Mouse (Mus musculus): Measurements from ENCODE around the gene Ddah2. TPM values are rescaled to one million over a fixed set of nuclear protein-coding genes. Genes with fewer than 3 reads are reported as not detected.

Ddah2 gene
- 20.0 and 22.8 TPM in 2 replicates for polyA plus RNA-seq (2021; fragmentation: Nextera tagmentation)
- long read RNA-seq, experiment 1, transcript Ddah2-201 (7 exons, 1,342 nt): major isoform, 51 of 62 reads
- long read RNA-seq, experiment 1, partial matches to known transcripts: 4 of 62 reads
- long read RNA-seq, experiment 1, other reads (novel, unspliced or antisense): 6 of 62 reads
- long read RNA-seq, experiment 2, transcript Ddah2-201 (7 exons, 1,342 nt): major isoform, 7 of 13 reads
- long read RNA-seq, experiment 2, partial matches to known transcripts: 3 of 13 reads
- long read RNA-seq, experiment 2, other reads (novel, unspliced or antisense): 3 of 13 reads

DNA sequence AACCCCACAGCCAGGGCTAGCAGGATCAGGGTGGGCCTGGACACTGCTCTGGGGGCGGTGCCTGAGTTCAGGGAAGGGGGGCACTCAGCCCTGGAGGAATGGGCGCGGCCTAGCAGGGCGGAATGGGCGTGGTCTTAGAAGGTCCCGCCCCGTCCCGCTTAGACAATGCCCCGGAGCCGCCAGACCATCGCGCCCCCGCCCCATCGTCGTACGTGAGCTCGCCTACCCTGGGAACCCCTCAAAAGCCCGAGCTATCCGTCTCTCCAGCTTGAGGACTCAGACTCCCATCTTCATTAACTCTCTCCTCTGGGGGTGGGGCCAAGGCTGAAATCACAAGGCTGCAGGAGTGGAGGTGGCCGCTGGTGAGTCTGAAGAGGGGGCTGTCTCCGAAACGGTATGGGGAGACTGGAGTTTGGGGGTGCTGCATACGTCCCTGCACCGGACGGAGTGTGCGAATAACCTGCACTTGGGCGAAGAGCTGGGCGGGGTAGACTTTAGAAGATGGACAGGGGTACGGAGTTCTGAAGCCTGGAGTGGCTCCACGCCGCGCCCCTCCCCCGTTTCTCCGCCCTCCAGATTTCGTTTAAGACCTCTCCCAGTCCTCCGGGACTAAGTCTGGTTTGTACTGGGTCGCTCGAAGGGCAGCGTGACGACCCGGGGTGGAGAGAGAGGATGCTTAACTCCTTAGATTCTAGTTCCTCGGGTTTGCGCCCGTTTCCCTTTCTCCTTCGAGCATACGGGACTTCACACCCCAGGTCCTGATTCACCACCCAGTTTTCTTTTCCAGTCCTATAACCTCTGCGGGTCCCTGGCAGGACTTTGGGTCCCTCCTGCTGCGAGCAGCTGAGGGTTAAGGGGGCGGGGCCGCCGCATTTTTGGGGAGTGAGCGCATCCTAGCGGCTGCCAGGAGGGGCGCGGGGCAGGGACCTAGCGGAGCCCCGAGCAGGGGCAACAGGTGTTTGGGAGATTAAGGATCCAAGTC lies at the start of gene Ddah2:
Ddah2 (plus strand) TSS at position 125 of the 982 bp plus-strand sequence.

DNA sequence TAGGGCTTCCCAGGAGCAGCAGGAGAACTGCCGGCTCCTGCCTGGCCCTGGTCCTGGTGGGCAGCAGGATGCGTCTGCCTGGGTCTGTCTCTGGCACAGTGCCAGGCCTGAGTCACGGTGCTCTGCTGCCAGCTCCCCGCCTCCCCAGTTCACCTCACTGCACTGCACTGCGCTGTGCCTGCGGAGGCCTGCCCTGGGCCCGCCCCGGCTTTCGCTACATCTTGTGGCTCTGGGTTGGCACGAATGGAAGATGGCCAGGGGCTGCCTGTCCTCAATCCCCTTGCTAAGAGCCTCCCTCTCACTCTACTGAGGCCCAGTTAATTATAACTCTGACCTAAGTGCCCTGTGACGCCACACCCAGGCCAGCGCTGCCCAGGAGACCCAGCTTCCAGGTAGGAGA lies 42.5 kb upstream of the Ddah2 start, which contains the start of gene Vwa7:
Vwa7 (plus strand) TSS at position 204 of the 400 bp plus-strand sequence.

DNA sequence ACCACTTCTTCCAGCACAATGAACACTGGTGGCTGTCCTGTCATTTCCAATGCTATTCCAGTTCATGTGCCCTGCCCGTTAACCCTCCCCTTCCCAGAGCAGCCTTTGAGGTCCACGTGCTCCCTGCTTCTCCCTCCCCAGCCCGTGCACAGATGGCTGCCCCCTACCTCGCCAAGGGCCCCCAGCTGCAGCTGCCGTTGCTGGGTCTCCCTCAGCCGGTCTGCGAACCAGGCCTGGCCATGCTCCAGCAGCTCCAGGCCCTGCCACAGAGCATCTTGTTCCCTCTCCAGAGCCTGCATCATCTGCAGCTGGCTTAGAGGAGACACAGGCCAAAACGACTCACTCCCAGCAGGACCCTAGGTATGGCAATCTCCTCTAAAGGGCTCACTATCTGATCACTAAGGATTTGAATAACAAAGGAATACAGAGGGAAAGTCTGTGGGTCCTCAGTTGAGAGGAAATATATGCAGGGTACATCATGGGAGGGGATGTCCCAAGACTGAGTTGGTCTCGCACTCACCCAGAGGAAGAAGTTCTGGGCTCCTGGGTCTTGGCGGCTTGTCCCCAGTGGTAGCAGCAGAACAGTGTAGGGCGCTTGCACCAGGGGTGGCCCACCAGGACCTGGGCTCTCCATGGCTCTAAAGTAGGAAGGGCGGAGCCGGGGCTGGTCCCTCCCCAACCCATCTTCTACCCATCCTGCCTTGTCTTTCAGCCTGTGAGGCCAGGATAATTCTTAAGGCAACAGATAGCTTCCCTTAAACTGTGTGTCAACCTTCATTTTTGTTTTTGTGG lies 31.4 kb upstream of the Ddah2 start, which contains the start of gene Sapcd1:
Sapcd1 (minus strand) TSS at position 740 of the 792 bp plus-strand sequence.

DNA sequence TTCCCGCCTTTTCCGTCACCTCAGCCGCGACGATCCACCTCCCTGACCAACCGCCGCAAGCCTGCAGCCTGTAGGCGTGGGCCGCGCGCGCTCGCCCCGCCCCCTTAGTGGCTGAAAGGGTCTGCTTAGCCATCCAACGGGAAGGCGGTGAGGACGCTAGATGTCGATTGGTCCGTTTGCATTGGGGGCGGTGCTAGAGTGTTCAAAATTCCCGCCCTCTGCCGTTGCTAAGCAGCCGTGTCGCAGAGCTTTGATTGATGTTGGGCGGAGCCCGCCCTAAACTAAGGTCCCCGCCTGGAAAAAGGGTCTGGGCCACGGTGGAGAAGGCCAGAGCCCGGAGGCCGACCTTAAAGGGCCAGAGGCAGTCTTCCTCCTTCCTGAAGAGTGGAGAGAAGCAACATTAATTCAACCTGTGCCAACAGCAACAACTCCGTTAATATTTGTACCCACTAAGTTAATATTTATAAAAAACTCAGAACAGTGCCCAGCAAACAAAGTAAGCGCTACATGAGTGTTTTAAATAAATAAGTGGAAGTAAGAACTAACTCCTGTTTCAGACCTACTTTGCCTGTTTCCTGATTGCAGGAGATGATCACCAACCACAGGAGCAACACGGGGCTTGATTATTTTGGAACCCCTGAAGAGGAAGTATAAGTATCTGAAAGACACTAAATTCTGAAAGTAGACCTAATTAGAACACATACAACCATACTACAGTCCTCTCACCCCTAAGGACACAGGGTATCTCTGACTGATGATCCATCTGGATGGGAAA lies 12.0 kb upstream of the Ddah2 start, which contains the start of gene Msh5:
Msh5 (minus strand) TSS at position 65 of the 775 bp plus-strand sequence.

DNA sequence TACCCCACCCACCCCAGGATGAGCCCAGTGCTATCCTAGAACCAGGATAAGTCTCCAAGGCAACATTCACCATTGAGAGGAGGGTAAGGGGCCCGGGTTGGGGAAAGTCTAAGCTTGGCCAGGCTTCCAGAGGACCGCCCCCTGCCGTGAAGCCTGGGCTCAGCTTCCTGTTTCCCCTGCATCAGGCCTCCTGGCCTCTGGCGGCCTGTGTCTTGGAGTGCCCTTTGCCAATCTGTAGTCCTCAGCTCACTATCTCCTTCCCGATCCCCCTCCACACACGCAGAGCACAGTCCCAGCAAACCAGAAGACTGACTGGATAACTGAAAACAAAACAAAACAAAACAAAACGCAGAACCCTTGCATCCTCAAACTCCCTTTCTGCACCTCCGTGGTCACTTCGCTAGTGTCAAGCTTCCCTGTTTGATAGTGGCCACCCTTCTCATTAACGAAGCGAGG lies 9.2 kb upstream of the Ddah2 start, which contains the start of gene Clic1:
Clic1 (plus strand) TSS at position 406 of the 456 bp plus-strand sequence.

DNA sequence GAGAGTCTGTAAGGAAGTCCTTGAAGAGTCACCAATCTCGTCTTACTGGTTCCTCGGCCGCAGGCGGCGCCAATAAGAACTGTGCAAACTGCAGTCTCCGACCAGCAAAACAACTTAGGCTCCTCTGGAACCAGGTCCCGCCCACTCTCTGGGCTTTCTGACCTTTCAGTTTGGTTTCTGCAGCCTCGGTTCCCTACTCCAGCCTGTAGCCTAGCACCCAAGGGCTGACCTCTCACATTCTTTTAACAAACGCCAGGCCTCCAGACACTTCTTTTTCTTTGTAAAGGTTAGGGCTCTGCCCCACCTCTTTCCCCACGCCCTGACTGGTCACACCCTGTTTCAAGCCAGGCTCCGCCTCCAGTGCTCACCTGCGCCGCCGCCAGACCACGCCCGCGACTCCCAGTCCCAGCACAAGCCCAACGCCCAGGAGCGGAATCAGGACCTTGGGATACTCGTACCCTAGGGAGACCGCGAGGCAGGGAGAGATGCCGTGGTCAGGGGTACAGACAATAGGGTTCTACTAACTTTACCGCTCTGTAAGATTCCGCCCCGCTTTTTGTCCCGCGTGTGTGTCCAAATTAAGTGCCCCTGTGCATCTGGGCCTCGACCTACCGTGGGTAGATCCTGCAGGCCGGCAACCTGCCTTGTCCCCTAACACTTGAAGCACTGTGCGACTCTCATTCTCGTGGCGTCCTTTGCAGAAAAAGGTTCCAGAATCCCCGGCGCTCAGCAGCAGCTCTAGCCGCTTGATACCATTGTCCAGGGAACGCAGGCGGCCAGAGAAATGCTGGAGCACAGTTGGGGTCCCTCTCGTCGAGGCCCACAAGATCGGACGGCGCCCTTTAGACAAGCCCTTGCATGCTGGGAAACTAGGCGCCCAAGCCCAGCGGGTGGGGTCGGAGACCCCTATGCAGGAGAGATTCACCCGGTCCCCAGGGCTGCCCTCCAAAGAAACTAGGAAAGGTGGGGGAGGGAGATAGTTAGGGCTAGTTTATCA lies 6.4 kb downstream of the Ddah2 start, which contains the start of gene Ly6g6c:
Ly6g6c (plus strand) TSS at position 438 of the 997 bp plus-strand sequence.

DNA sequence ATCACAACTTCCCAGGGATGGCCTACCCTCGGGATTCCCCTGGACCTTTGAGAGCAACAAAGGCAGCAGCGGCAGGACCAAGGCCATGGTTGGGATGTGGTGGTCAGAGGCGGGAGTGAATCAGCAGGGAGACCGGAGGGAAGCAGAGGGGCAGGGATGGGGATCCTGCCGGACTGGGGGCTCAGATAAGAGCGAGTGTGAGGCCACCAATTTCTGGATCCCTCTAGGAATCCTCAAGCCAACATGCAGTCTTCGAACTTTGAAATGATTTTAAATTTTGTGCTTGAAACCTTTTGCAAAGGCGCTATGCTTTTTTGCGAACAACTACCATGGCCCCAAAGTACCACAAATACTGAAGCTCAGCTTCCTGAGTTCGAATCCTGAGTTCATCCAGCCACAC lies 7.2 kb downstream of the Ddah2 start, which contains the start of gene Mpig6b:
Mpig6b (minus strand) TSS at position 101 of the 400 bp plus-strand sequence.

DNA sequence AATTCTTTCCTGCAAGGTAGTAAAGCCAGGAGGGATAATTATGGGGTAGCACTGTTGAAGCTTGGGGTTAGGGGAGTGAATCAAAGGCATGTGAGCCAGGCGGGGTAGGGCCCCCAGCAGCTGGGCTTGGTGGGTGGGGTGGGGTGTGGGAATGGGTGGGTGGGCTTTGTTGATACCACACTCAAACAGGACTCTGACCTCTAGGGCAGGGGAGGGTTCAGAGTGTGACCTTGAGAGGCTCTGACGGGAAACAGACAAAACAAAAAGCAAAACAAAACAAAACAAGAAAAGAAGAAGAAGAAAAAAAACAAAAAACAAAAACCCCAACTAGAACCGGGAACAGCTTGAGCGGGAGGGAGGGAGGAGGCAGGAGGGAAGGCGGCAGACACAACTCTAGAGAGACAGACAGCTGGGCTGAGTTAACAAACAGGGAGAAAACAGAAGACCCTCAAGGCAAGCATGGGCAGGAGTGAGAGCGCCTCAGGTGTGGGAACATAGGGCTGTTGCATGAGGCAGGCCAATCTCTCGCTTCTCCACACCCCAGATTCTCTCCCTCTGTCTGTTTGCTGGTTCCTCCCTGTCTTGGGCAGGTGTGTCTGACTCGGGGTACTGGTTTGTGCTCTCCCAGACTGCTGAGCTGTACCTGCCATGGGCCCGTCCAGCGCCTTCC lies 17.8 kb downstream of the Ddah2 start, which contains the start of gene Ly6g6e:
Ly6g6e (plus strand) TSS at position 396 of the 670 bp plus-strand sequence.

DNA sequence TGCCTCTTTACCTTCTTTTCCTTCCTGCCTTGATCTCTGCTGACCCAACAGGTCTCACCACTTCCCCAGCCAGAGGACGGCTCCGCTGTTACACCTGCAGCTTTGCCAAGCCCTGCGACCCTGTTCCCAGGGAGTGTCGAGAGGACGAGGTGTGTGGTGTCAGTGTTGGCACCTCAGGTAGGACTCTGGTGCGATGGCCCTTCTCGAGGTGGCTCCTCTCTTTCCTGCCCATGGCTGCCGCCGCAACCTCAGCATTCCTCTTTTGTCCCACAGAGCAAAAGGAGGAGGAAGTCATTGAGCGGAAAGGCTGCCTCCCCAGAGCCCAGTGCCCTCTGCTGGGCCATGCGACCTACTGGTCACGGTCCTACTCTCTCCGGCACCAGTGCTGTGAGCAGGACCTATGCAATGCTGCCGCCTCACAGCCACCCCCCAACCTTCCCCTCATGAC lies 19.0 kb downstream of the Ddah2 start, which contains the start of gene Ly6g6d:
Ly6g6d (minus strand) TSS at position 280 of the 448 bp plus-strand sequence.

DNA sequence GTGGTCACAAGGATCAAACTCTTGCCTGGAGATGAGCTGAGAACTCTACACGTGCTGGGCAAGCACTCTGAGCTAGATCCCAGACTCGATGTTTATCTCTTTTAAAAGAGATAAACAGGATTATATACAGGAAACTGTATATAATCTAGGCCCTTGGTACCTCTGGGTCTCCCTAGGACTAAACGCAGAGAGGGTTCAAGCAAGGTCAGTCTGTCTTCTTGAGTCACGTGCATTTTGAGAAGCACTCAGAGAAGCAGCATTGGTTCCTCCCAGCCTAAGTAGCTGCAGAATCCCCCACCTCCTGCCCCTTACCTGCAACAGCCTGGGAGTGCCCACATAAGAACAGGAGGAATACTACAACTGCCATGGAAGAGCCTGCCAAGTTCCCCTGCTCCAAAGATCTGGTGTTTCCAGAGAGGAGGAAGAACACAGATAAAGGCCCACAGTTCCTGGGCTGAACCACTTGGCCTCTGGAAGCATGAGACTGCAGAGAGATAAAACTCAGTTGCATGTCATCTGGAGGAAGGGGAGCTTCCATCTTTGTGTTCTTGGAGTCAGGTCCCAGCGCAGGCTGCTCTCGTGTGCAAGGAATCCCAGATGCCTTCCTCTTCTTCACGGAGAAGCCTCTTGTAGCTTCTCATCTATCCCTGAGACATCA lies 26.5 kb downstream of the Ddah2 start, which contains the start of gene Ly6g6f:
Ly6g6f (minus strand) TSS at position 403 of the 658 bp plus-strand sequence.

DNA sequence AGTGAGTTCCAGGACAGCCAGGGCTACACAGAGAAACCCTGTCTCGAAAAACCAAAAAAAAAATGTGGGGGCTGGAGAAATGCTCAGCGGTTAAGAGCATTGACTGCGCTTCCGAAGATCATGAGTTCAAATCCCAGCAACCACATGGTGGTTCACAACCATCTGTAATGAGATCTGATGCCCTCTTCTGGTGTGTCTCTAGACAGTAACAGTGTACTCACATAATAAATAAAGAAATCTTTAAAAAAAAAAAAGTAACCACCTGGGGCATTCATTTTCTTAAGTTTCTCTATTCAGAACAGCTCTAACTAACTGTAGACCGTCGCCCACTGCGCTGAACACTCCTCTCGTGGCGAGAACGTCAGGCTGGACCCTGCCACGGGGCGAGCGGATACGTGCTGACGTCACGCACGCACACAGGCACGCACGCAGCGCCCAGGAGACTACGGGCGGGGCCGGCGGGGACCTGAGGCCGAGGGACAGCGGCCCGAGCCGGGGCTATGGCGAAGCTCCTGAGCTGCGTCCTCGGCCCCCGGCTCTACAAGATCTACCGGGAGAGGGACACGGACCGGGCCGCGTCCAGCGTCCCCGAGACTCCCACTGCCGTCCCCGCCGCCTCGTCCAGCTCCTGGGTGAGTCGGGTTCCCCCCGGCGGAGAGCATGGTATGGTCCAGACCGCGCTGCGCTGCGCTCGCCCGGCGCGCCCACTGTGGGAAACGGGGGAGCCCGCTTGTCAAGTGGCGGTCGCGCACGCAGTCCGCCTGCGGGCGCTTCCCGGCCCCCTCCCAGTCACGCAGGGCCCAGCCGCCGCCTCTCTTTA lies 30.2 kb downstream of the Ddah2 start, which contains the start of gene Abhd16a:
Abhd16a (plus strand) TSS at position 439 of the 820 bp plus-strand sequence.

DNA sequence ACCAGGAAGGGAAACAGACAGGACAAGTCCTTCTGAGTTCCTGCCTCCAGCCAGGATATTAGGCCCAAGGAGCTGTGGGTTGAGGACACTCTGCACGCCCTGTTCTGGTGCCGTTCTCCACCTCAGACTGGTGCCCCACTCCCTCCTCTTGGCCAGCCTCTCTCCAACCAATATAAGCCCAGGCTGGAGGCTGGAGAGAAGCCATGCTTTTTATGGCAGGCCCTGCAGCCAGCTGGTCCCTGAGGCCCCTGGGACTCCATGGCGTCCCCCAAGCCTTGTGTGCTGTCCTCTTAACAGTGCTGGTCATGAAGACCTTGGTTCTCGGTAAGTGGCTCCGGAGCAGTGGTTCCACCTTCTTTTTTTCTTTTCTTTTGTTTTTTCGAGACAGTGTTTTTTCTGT lies 49.3 kb downstream of the Ddah2 start, which contains the start of gene Ly6g5c:
Ly6g5c (plus strand) TSS at position 183 of the 400 bp plus-strand sequence.

Other genes with a start within 250 kb of the Ddah2 start
- gene Stk19, start 222.1 kb upstream of the Ddah2 start, polyA plus RNA-seq (2021; fragmentation: Nextera tagmentation): 60.8 and 64.9 TPM in 2 replicates
- gene Dxo, start 222.0 kb upstream of the Ddah2 start, polyA plus RNA-seq (2021; fragmentation: Nextera tagmentation): 25.6 and 26.2 TPM in 2 replicates
- 20.2 and 21.7 TPM in 2 replicates for gene Skiv2l, start 208.8 kb upstream of the Ddah2 start, polyA plus RNA-seq (2021; fragmentation: Nextera tagmentation)
- gene Nelfe, start 208.6 kb upstream of the Ddah2 start, polyA plus RNA-seq (2021; fragmentation: Nextera tagmentation): 34.1 and 37.6 TPM in 2 replicates
- 0.39 and 0.50 TPM in 2 replicates for gene Cfb, start 196.5 kb upstream of the Ddah2 start, polyA plus RNA-seq (2021; fragmentation: Nextera tagmentation)
- 0.17 and 0.25 TPM in 2 replicates for gene Zbtb12, start 179.6 kb upstream of the Ddah2 start, polyA plus RNA-seq (2021; fragmentation: Nextera tagmentation)
- gene Gm20547, start 177.0 kb upstream of the Ddah2 start, polyA plus RNA-seq (2021; fragmentation: Nextera tagmentation): not detected in 2 replicates
- gene C2, start 160.8 kb upstream of the Ddah2 start, polyA plus RNA-seq (2021; fragmentation: Nextera tagmentation): 2.7 and 3.3 TPM in 2 replicates
- 20.4 and 20.9 TPM in 2 replicates for gene Ehmt2, start 160.6 kb upstream of the Ddah2 start, polyA plus RNA-seq (2021; fragmentation: Nextera tagmentation)
- 0.48 TPM in 2 replicates for gene Slc44a4, start 144.6 kb upstream of the Ddah2 start, polyA plus RNA-seq (2021; fragmentation: Nextera tagmentation)
- gene Neu1, start 127.8 kb upstream of the Ddah2 start, polyA plus RNA-seq (2021; fragmentation: Nextera tagmentation): 30.2 and 37.0 TPM in 2 replicates
- gene Hspa1b, start 99.8 kb upstream of the Ddah2 start, polyA plus RNA-seq (2021; fragmentation: Nextera tagmentation): 0.48 and 1.1 TPM in 2 replicates
- not detected in 2 replicates for gene Gm20481, start 89.1 kb upstream of the Ddah2 start, polyA plus RNA-seq (2021; fragmentation: Nextera tagmentation)
- 5.3 and 7.0 TPM in 2 replicates for gene Hspa1a, start 86.9 kb upstream of the Ddah2 start, polyA plus RNA-seq (2021; fragmentation: Nextera tagmentation)
- 0.90 and 1.5 TPM in 2 replicates for gene Hspa1l, start 86.3 kb upstream of the Ddah2 start, polyA plus RNA-seq (2021; fragmentation: Nextera tagmentation)
- gene Lsm2, start 77.2 kb upstream of the Ddah2 start, polyA plus RNA-seq (2021; fragmentation: Nextera tagmentation): 33.6 and 33.9 TPM in 2 replicates
- 15.7 and 17.2 TPM in 2 replicates for gene Vars, start 58.0 kb upstream of the Ddah2 start, polyA plus RNA-seq (2021; fragmentation: Nextera tagmentation)
- 0.13 and 0.25 TPM in 2 replicates for gene Vwa7, start 42.5 kb upstream of the Ddah2 start, polyA plus RNA-seq (2021; fragmentation: Nextera tagmentation)
- 0.89 and 0.92 TPM in 2 replicates for gene Sapcd1, start 31.0 kb upstream of the Ddah2 start, polyA plus RNA-seq (2021; fragmentation: Nextera tagmentation)
- 0.37 and 0.45 TPM in 2 replicates for gene Msh5, start 12.3 kb upstream of the Ddah2 start, polyA plus RNA-seq (2021; fragmentation: Nextera tagmentation)
- 22.7 and 26.4 TPM in 2 replicates for gene Clic1, start 9.1 kb upstream of the Ddah2 start, polyA plus RNA-seq (2021; fragmentation: Nextera tagmentation)
- not detected in 2 replicates for gene Ly6g6c, start 6.4 kb downstream of the Ddah2 start, polyA plus RNA-seq (2021; fragmentation: Nextera tagmentation)
- gene Mpig6b, start 7.1 kb downstream of the Ddah2 start, polyA plus RNA-seq (2021; fragmentation: Nextera tagmentation): not detected in 2 replicates
- 2.4 and 3.7 TPM in 2 replicates for gene Ly6g6e, start 17.9 kb downstream of the Ddah2 start, polyA plus RNA-seq (2021; fragmentation: Nextera tagmentation)
- gene Ly6g6d, start 19.0 kb downstream of the Ddah2 start, polyA plus RNA-seq (2021; fragmentation: Nextera tagmentation): 1.6 and 2.3 TPM in 2 replicates
- gene Ly6g6f, start 26.6 kb downstream of the Ddah2 start, polyA plus RNA-seq (2021; fragmentation: Nextera tagmentation): 1.6 and 2.2 TPM in 2 replicates
- 102 and 121 TPM in 2 replicates for gene Abhd16a, start 30.2 kb downstream of the Ddah2 start, polyA plus RNA-seq (2021; fragmentation: Nextera tagmentation)
- not detected in 2 replicates for gene Ly6g5c, start 49.2 kb downstream of the Ddah2 start, polyA plus RNA-seq (2021; fragmentation: Nextera tagmentation)
- gene Ly6g5b, start 56.4 kb downstream of the Ddah2 start, polyA plus RNA-seq (2021; fragmentation: Nextera tagmentation): not detected in 2 replicates
- gene Gpank1, start 62.4 kb downstream of the Ddah2 start, polyA plus RNA-seq (2021; fragmentation: Nextera tagmentation): 21.2 and 22.7 TPM in 2 replicates
- 240 and 277 TPM in 2 replicates for gene Csnk2b, start 63.0 kb downstream of the Ddah2 start, polyA plus RNA-seq (2021; fragmentation: Nextera tagmentation)
- gene D17H6S53E, start 67.3 kb downstream of the Ddah2 start, polyA plus RNA-seq (2021; fragmentation: Nextera tagmentation): 32.3 and 43.2 TPM in 2 replicates
- not detected in 2 replicates for gene Apom, start 73.0 kb downstream of the Ddah2 start, polyA plus RNA-seq (2021; fragmentation: Nextera tagmentation)
- gene Bag6, start 76.1 kb downstream of the Ddah2 start, polyA plus RNA-seq (2021; fragmentation: Nextera tagmentation): 59.0 and 84.6 TPM in 2 replicates
- 14.9 and 37.9 TPM in 2 replicates for gene Prrc2a, start 105.9 kb downstream of the Ddah2 start, polyA plus RNA-seq (2021; fragmentation: Nextera tagmentation)
- 32.2 and 36.1 TPM in 2 replicates for gene Aif1, start 117.0 kb downstream of the Ddah2 start, polyA plus RNA-seq (2021; fragmentation: Nextera tagmentation)
- 26.1 and 36.8 TPM in 2 replicates for gene Lst1, start 129.4 kb downstream of the Ddah2 start, polyA plus RNA-seq (2021; fragmentation: Nextera tagmentation)
- gene Ltb, start 135.4 kb downstream of the Ddah2 start, polyA plus RNA-seq (2021; fragmentation: Nextera tagmentation): 0.48 and 0.93 TPM in 2 replicates
- not detected in 2 replicates for gene Tnf, start 143.0 kb downstream of the Ddah2 start, polyA plus RNA-seq (2021; fragmentation: Nextera tagmentation)
- gene Lta, start 146.3 kb downstream of the Ddah2 start, polyA plus RNA-seq (2021; fragmentation: Nextera tagmentation): 0.15 TPM in 1 of 2 replicates, not detected in the other
- not detected in 2 replicates for gene Gm16181, start 161.8 kb downstream of the Ddah2 start, polyA plus RNA-seq (2021; fragmentation: Nextera tagmentation)
- gene Atp6v1g2, start 174.6 kb downstream of the Ddah2 start, polyA plus RNA-seq (2021; fragmentation: Nextera tagmentation): 636 and 753 TPM in 2 replicates
- gene Nfkbil1, start 176.8 kb downstream of the Ddah2 start, polyA plus RNA-seq (2021; fragmentation: Nextera tagmentation): 8.9 and 9.3 TPM in 2 replicates
- 165 and 169 TPM in 2 replicates for gene Ddx39b, start 182.7 kb downstream of the Ddah2 start, polyA plus RNA-seq (2021; fragmentation: Nextera tagmentation)
- 62.8 and 80.2 TPM in 2 replicates for gene H2-D1, start 203.7 kb downstream of the Ddah2 start, polyA plus RNA-seq (2021; fragmentation: Nextera tagmentation)